Mouse (Mus musculus): Measurements from ENCODE around the gene Mocs1. TPM values are rescaled to one million over a fixed set of nuclear protein-coding genes. Genes with fewer than 3 reads are reported as not detected.

Gene Mocs1
- polyA plus RNA-seq (2015; fragmentation: Nextera tagmentation; extraction: Ambion mirVana) = 7.7 and 11.5 TPM in 2 replicates

DNA sequence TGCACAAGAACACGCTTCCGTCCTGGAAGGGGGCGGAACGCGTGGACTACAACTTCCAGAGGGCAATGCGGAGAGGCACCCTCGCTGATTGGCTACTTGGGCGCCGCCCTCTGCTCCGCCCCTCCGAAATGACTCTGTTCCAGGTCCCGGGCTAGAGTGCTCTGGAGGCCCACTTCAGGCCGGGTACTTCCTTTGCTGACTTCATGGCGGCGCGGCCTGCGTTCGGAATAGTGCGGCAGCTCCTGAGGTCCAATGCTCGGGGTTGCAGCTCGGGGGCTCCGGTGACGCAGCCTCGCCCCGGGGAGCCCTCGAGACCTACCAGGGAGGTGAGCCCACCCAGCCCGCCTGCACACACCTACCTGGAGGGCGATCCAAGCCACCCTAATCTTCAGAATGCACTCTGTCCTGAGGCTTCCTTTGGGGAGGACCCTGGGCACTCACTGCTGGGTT lies at the start of gene Mocs1:
Gene Mocs1 (plus strand): TSS at position 124 of the 450 bp plus-strand sequence.
- Histone ChIP-seq H3K9me3 (ENCODE audit: low read length) (no peaks in the 10 kb centered on the region), H3K9ac (replicated peaks; ENCODE audit: low read length) (peak within 1 kb of the TSS; percentile 80), H3K27ac (ENCODE audit: low read length) (peak within 1 kb of the TSS; percentile 70), H3K36me3 (ENCODE audit: insufficient read depth, low read length) (peaks cover under 1% of the 10 kb centered on the region; the same call in 1 of the 2 replicates), H3K4me2 (replicated peaks; ENCODE audit: low read depth, low read length) (peak within 1 kb of the TSS; percentile 80), H3K4me3 (ENCODE audit: low read length) (peak within 1 kb of the TSS; percentile 67), H3K4me1 (ENCODE audit: insufficient read depth, low read length) (peaks cover 35% of the 10 kb centered on the region), H3K27me3 (ENCODE audit: insufficient read depth, low read length) (no peaks in the 10 kb centered on the region)
- WGBS = 0% methylated on average over 28 of the region's 28 CpGs
- ATAC-seq (ENCODE audit: low FRiP score, low TSS enrichment) = peak; percentile 98

GRCm38 (mm10) chr17:49379645-49380044 lies 48.5 kb upstream of the Mocs1 start:
- H3K4me3 ChIP-seq (ENCODE audit: low read length) = no peak overlapping the region

GRCm38 (mm10) chr17:49384217-49384943 lies 43.8 kb upstream of the Mocs1 start:
- Histone ChIP-seq H3K9ac (replicated peaks; ENCODE audit: low read length) (no peak overlapping the region), H3K4me2 (replicated peaks; ENCODE audit: low read depth, low read length) (no peak overlapping the region), H3K27ac (ENCODE audit: low read length) (no peak overlapping the region), H3K27me3 (ENCODE audit: insufficient read depth, low read length) (no peaks in the 10 kb centered on the region), H3K4me3 (ENCODE audit: low read length) (no peak overlapping the region), H3K9me3 (ENCODE audit: low read length) (peaks cover 3% of the 10 kb centered on the region; the same call in 1 of the 2 replicates), H3K4me1 (ENCODE audit: insufficient read depth, low read length) (no peaks in the 10 kb centered on the region), H3K36me3 (ENCODE audit: insufficient read depth, low read length) (no peaks in the 10 kb centered on the region)
- no peak for ATAC-seq (ENCODE audit: low FRiP score, low TSS enrichment)
- 52% methylated on average over 6 of the region's 6 CpGs for WGBS

More at GRCm38 (mm10) chr17:49379645-49380044, 48.5 kb upstream of the Mocs1 start:
- Histone ChIP-seq H3K9ac (replicated peaks; ENCODE audit: low read length) (no peak overlapping the region), H3K27ac (ENCODE audit: low read length) (no peak overlapping the region), H3K9me3 (ENCODE audit: low read length) (no peaks in the 10 kb centered on the region), H3K36me3 (ENCODE audit: insufficient read depth, low read length) (no peaks in the 10 kb centered on the region), H3K27me3 (ENCODE audit: insufficient read depth, low read length) (no peaks in the 10 kb centered on the region), H3K4me2 (replicated peaks; ENCODE audit: low read depth, low read length) (no peak overlapping the region), H3K4me1 (ENCODE audit: insufficient read depth, low read length) (no peaks in the 10 kb centered on the region)
- 88% methylated on average over 4 of the region's 4 CpGs for WGBS
- no peak for ATAC-seq (ENCODE audit: low FRiP score, low TSS enrichment)

- no peak for ATAC-seq (ENCODE audit: low FRiP score, low TSS enrichment)
- Histone ChIP-seq H3K4me1 (ENCODE audit: insufficient read depth, low read length) (no peaks in the 10 kb centered on the region), H3K9me3 (ENCODE audit: low read length) (peaks cover 3% of the 10 kb centered on the region; the same call in 1 of the 2 replicates), H3K4me2 (replicated peaks; ENCODE audit: low read depth, low read length) (no peak overlapping the region), H3K4me3 (ENCODE audit: low read length) (no peak overlapping the region), H3K27ac (ENCODE audit: low read length) (no peak overlapping the region), H3K27me3 (ENCODE audit: insufficient read depth, low read length) (no peaks in the 10 kb centered on the region), H3K9ac (replicated peaks; ENCODE audit: low read length) (no peak overlapping the region), H3K36me3 (ENCODE audit: insufficient read depth, low read length) (no peaks in the 10 kb centered on the region)
- WGBS = 88% methylated on average over 2 of the region's 2 CpGs
Observed at GRCm38 (mm10) chr17:49387741-49388140, 40.4 kb upstream of the Mocs1 start.

GRCm38 (mm10) chr17:49392751-49393150 lies 35.4 kb upstream of the Mocs1 start:
- 18% methylated on average over 1 of the region's 1 CpGs for WGBS
- ATAC-seq (ENCODE audit: low FRiP score, low TSS enrichment) = no peak
- Histone ChIP-seq H3K9ac (replicated peaks; ENCODE audit: low read length) (no peak overlapping the region), H3K27me3 (ENCODE audit: insufficient read depth, low read length) (no peaks in the 10 kb centered on the region), H3K4me3 (ENCODE audit: low read length) (no peak overlapping the region), H3K27ac (ENCODE audit: low read length) (no peak overlapping the region), H3K36me3 (ENCODE audit: insufficient read depth, low read length) (no peaks in the 10 kb centered on the region), H3K4me2 (replicated peaks; ENCODE audit: low read depth, low read length) (no peak overlapping the region), H3K9me3 (ENCODE audit: low read length) (peaks cover 1% of the 10 kb centered on the region; the same call in 1 of the 2 replicates), H3K4me1 (ENCODE audit: insufficient read depth, low read length) (no peaks in the 10 kb centered on the region)

DNA sequence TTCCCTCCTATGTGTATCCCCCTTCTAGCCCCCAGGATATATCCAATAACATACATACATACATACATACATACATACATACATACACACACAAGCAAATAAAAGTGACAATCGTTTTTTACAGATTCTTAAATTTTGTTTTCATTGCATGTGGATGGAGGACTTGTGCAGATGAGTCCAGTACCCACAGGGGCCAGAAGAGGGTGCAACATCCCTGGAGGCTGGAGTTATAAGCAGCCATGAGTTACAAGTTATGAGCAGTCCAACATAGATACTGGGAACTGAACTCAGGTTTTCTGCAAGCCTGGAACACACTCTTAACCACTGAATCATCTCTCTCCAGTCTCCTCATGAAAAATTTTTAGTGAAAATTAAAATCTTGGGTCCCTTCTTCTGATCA lies 33.3 kb upstream of the Mocs1 start:
- Histone ChIP-seq H3K9me3 (ENCODE audit: low read length) (no peaks in the 10 kb centered on the region), H3K36me3 (ENCODE audit: insufficient read depth, low read length) (no peaks in the 10 kb centered on the region), H3K27me3 (ENCODE audit: insufficient read depth, low read length) (no peaks in the 10 kb centered on the region), H3K4me3 (ENCODE audit: low read length) (no peak overlapping the region), H3K4me1 (ENCODE audit: insufficient read depth, low read length) (no peaks in the 10 kb centered on the region), H3K27ac (ENCODE audit: low read length) (no peak overlapping the region), H3K4me2 (replicated peaks; ENCODE audit: low read depth, low read length) (no peak overlapping the region), H3K9ac (replicated peaks; ENCODE audit: low read length) (no peak overlapping the region)
- no peak for ATAC-seq (ENCODE audit: low FRiP score, low TSS enrichment)
- 57% methylated on average over 1 of the region's 1 CpGs for WGBS

DNA sequence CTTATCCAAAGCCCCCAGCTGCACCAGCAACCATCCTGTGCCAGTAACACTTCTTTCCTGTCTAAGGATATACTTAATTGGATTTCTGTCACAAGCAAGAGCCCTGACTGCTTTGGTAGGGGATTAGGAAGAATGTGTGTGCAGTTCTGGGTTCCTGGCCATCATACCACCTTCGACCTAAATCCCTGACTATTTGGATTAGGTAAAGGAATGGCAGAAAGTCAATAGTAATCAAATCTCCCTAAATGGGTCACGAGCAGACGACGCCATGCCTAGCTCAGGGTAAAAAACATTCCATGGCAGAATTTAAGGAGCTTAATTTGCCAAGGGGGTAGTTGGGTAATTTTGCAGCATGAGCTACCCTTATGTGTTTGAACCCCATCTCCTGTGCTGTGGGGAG lies 28.6 kb upstream of the Mocs1 start:
- Histone ChIP-seq H3K27ac (ENCODE audit: low read length) (no peak overlapping the region), H3K36me3 (ENCODE audit: insufficient read depth, low read length) (no peaks in the 10 kb centered on the region), H3K27me3 (ENCODE audit: insufficient read depth, low read length) (no peaks in the 10 kb centered on the region), H3K4me1 (ENCODE audit: insufficient read depth, low read length) (no peaks in the 10 kb centered on the region), H3K9me3 (ENCODE audit: low read length) (no peaks in the 10 kb centered on the region), H3K4me2 (replicated peaks; ENCODE audit: low read depth, low read length) (no peak overlapping the region), H3K4me3 (ENCODE audit: low read length) (no peak overlapping the region), H3K9ac (replicated peaks; ENCODE audit: low read length) (no peak overlapping the region)
- WGBS = 86% methylated on average over 4 of the region's 4 CpGs
- no peak for ATAC-seq (ENCODE audit: low FRiP score, low TSS enrichment)

DNA sequence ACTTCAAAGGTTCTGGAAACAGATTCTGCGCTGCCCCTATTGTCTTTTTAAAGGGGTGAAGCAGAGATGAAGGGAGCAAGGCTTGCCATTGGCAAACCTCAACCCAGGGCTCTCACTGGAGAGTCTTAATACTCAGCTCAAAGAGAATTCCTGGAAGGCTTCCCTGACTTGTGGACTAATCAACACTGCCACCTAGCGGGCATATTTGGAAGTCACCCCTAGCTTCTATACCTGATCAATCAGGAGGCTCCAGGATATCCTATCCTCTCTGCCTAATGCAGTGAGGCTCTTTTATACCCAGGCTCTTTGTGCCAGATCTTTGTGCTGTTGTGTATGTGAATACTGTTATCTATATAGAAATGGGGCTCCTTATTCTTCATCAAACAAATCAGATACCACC lies 28.0 kb upstream of the Mocs1 start:
- 0 out of 2 replicates have a peak, but pooled peaks have one; percentile 57 for ATAC-seq (ENCODE audit: low FRiP score, low TSS enrichment)

DNA sequence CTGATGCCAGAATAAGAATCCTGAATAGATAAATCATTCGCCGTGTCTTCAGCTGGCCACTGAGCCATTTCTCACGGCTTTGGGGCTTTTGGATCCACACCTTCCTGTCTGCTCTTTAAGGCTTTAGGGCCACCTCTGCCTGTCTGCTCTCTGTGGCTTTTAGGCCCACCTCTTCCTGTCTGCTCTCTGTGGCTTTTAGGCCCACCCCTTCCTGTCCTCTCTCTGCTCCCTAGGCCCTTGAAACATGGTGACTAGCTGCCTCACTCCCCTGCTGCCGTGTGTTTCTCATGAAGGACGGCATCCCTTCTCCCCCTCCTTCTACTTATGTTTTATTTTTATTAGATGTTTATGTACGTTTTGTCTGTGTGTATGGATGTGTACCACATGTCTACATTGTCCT lies 25.0 kb upstream of the Mocs1 start:
- 72% methylated on average over 6 of the region's 6 CpGs for WGBS
- H3K4me3 ChIP-seq (ENCODE audit: low read length) = no peak overlapping the region
- no peak overlapping the region for H3K9ac ChIP-seq (replicated peaks; ENCODE audit: low read length)
- no peak overlapping the region for H3K27ac ChIP-seq (ENCODE audit: low read length)
- H3K36me3 ChIP-seq (ENCODE audit: insufficient read depth, low read length) = no peaks in the 10 kb centered on the region
- H3K4me2 ChIP-seq (replicated peaks; ENCODE audit: low read depth, low read length) = no peak overlapping the region
- H3K27me3 ChIP-seq (ENCODE audit: insufficient read depth, low read length) = no peaks in the 10 kb centered on the region
- ATAC-seq (ENCODE audit: low FRiP score, low TSS enrichment) = no peak
- H3K4me1 ChIP-seq (ENCODE audit: insufficient read depth, low read length) = no peaks in the 10 kb centered on the region
- H3K9me3 ChIP-seq (ENCODE audit: low read length) = no peaks in the 10 kb centered on the region

More for the DNA sequence above, 28.0 kb upstream of the Mocs1 start:
- no peaks in the 10 kb centered on the region for H3K4me1 ChIP-seq (ENCODE audit: insufficient read depth, low read length)
- no peak overlapping the region for H3K4me3 ChIP-seq (ENCODE audit: low read length)
- 10% methylated on average over 2 of the region's 2 CpGs for WGBS
- no peak overlapping the region for H3K4me2 ChIP-seq (replicated peaks; ENCODE audit: low read depth, low read length)
- no peaks in the 10 kb centered on the region for H3K27me3 ChIP-seq (ENCODE audit: insufficient read depth, low read length)
- H3K9ac ChIP-seq (replicated peaks; ENCODE audit: low read length) = no peak overlapping the region
- H3K27ac ChIP-seq (ENCODE audit: low read length) = no peak overlapping the region
- no peaks in the 10 kb centered on the region for H3K36me3 ChIP-seq (ENCODE audit: insufficient read depth, low read length)
- no peaks in the 10 kb centered on the region for H3K9me3 ChIP-seq (ENCODE audit: low read length)

DNA sequence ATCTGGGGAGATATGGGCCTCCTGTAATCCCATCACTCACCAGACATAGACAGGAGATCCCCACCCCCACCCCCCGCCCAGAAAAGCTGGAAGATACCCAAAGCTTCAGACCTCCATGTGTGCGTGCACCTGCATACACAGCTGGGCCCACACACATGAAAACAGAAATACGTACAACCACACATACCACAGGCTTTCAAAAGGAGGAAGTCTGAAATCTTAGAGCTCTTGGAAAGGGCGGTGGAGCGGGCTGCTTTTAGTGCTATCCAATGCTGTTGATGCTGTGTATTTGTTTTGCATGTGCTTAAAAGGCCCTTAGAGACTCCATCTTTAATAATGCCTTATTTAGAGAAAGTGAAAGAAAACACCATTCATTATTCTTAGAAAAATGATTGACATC lies 22.2 kb upstream of the Mocs1 start:
- no peak overlapping the region for H3K27ac ChIP-seq (ENCODE audit: low read length)
- no peak overlapping the region for H3K4me3 ChIP-seq (ENCODE audit: low read length)
- no peaks in the 10 kb centered on the region for H3K9me3 ChIP-seq (ENCODE audit: low read length)
- no peak overlapping the region for H3K4me2 ChIP-seq (replicated peaks; ENCODE audit: low read depth, low read length)
- no peak for ATAC-seq (ENCODE audit: low FRiP score, low TSS enrichment)
- H3K9ac ChIP-seq (replicated peaks; ENCODE audit: low read length) = no peak overlapping the region
- no peaks in the 10 kb centered on the region for H3K36me3 ChIP-seq (ENCODE audit: insufficient read depth, low read length)
- H3K4me1 ChIP-seq (ENCODE audit: insufficient read depth, low read length) = no peaks in the 10 kb centered on the region
- 86% methylated on average over 5 of the region's 5 CpGs for WGBS
- H3K27me3 ChIP-seq (ENCODE audit: insufficient read depth, low read length) = no peaks in the 10 kb centered on the region
